Mouse (Mus musculus) CD4-positive, CD25-positive, alpha-beta regulatory T cell, adult 4 months (primary cell): ENCODE data around the gene Tex33. TPM values are rescaled to one million over a fixed set of nuclear protein-coding genes. Genes with fewer than 3 reads are reported as not detected.
"Not testable (repeated sequence)": the region's sequence is repeated elsewhere in the genome, so short reads cannot be mapped to it uniquely, and the experiment has no call there.

Source experiments
- ATAC-seq: one replicate; pipeline ENCODE4 v1.8.0; 2017
- polyA plus RNA-seq, 2 experiments: library from polyadenylated mRNA; unstranded; fragments of 100-300 nt; shearing (Covaris generic); gene quantifications; one replicate each; pipeline ENCODE4 v1.2.1; 2017

Tex33 gene
- polyA plus RNA-seq, 2 experiments from 2014 or later = not detected

- no peak for ATAC-seq
Observed at GRCm38 (mm10) chr15:78369641-78370040, 26.1 kb downstream of the Tex33 start.

- peak; percentile 43 for ATAC-seq
Observed at GRCm38 (mm10) chr15:78368926-78369346, 26.8 kb downstream of the Tex33 start.

- ATAC-seq = no peak
Observed at GRCm38 (mm10) chr15:78367811-78368210, 27.9 kb downstream of the Tex33 start.

- no peak for ATAC-seq
Observed at GRCm38 (mm10) chr15:78366875-78367274, 28.8 kb downstream of the Tex33 start.

- ATAC-seq = no peak
Observed at GRCm38 (mm10) chr15:78365916-78366315, 29.8 kb downstream of the Tex33 start.

GRCm38 (mm10) chr15:78355548-78355947 lies 40.2 kb downstream of the Tex33 start:
- ATAC-seq = no peak

- no peak for ATAC-seq
Observed at GRCm38 (mm10) chr15:78354958-78355357, 40.8 kb downstream of the Tex33 start.

GRCm38 (mm10) chr15:78351586-78352165 lies 44.0 kb downstream of the Tex33 start:
- ATAC-seq = no peak

- ATAC-seq = no peak
Observed at GRCm38 (mm10) chr15:78344567-78344966, 51.1 kb downstream of the Tex33 start.

- ATAC-seq = no peak
Observed at GRCm38 (mm10) chr15:78343683-78344082, 52.0 kb downstream of the Tex33 start.

GRCm38 (mm10) chr15:78340919-78341318 lies 54.8 kb downstream of the Tex33 start:
- not testable (repeated sequence) for ATAC-seq

GRCm38 (mm10) chr15:78339627-78340423 lies 55.9 kb downstream of the Tex33 start:
- ATAC-seq = not testable (repeated sequence)

GRCm38 (mm10) chr15:78334380-78334779 lies 61.3 kb downstream of the Tex33 start:
- ATAC-seq = no peak

- ATAC-seq = no peak
Observed at GRCm38 (mm10) chr15:78332981-78333380, 62.7 kb downstream of the Tex33 start.

GRCm38 (mm10) chr15:78331523-78332340 lies 64.0 kb downstream of the Tex33 start:
- no peak for ATAC-seq

GRCm38 (mm10) chr15:78330706-78331105 lies 65.0 kb downstream of the Tex33 start:
- ATAC-seq = no peak

- not testable (repeated sequence) for ATAC-seq
Observed at GRCm38 (mm10) chr15:78329972-78330371, 65.7 kb downstream of the Tex33 start.

- ATAC-seq = no peak
Observed at GRCm38 (mm10) chr15:78328520-78329097, 67.1 kb downstream of the Tex33 start.
